Mouse (Mus musculus): ENCODE results near the gene Trpt1.

- TF ChIP-seq CTCF (IDR thresholded peaks at IDR 0.05; ENCODE audit: low read depth) (no peak), EP300 (IDR thresholded peaks at IDR 0.05; ENCODE audit: low read depth) (no peak)
Measured at GRCm38 (mm10) chr19:6979001-6979479, 16.9 kb upstream of the Trpt1 start.

Measured in liver, postnatal 0 days (tissue).